Mouse (Mus musculus) ES-Bruce4 (cell line): ENCODE measurements around the gene B3galt5.

ENCODE experiments used
- CTCF ChIP-seq: IDR thresholded peaks from one replicate; pipeline ENCODE4 v1.8.1; 2011; ENCODE audit warnings: low read depth, low read length
- EP300 ChIP-seq: IDR thresholded peaks from 2 replicates; pipeline ENCODE4 v1.6.1; 2011; ENCODE audit warnings: low read depth, low read length; ENCODE audit not compliant: insufficient read depth

DNA sequence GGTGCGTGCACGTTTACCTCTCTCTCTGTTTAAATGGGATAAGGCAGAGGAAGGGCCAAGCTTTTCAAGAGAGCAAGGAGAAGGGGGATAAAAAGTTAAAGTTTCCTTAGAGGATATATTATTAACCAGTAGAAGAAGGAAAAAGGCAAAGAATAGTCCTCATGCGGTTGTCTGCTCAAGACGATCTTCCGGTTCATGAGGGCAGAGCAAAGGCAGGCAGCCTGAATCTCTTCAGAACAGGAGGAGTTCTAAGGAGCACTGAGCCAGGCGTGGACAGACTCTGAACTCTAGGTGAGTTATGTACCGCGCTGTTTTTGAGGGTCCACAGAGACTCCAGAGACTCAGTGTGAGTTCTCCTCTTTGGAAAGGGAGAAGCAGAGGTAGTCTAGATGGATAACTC lies 22.8 kb downstream of the B3galt5 start:
- TF ChIP-seq CTCF (no peak), EP300 (no peak)
